Mouse (Mus musculus): ENCODE data around the gene Zbtb32.

DNA sequence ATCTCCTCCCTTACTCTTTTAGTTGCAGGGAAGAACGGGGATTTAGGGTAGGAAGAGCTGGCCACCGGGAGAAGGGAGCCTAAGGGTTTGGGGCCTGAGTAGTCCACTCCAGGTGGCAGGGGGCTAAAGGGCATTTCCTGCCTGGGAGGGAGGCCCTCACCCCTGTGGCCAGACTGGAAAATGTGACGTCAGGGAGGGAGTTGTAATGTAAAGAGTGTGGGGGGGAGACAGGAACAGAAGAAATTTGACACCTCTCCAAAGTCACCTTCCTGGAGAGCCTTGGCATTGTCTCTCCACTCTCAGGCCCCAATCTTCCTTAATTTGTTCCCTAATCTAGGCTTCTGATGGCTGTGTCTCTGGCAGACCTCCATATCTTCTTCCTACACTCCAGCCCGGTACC lies 40.4 kb upstream of the Zbtb32 start:
- TF ChIP-seq CTCF (IDR thresholded peaks at IDR 0.05; ENCODE audit: insufficient read depth, low read length), result no peak
- TF ChIP-seq POLR2A (IDR thresholded peaks at IDR 0.05; ENCODE audit: borderline replicate concordance, extremely low read depth, low read depth, low read length), result no peak

All from lung, adult 2 months (tissue).